Mouse (Mus musculus): Measurements from ENCODE around the gene Pcnx2. TPM values are rescaled to one million over a fixed set of nuclear protein-coding genes. Genes with fewer than 3 reads are reported as not detected.

The Pcnx2 gene
- polyA plus RNA-seq, 1 experiment: not detected

DNA sequence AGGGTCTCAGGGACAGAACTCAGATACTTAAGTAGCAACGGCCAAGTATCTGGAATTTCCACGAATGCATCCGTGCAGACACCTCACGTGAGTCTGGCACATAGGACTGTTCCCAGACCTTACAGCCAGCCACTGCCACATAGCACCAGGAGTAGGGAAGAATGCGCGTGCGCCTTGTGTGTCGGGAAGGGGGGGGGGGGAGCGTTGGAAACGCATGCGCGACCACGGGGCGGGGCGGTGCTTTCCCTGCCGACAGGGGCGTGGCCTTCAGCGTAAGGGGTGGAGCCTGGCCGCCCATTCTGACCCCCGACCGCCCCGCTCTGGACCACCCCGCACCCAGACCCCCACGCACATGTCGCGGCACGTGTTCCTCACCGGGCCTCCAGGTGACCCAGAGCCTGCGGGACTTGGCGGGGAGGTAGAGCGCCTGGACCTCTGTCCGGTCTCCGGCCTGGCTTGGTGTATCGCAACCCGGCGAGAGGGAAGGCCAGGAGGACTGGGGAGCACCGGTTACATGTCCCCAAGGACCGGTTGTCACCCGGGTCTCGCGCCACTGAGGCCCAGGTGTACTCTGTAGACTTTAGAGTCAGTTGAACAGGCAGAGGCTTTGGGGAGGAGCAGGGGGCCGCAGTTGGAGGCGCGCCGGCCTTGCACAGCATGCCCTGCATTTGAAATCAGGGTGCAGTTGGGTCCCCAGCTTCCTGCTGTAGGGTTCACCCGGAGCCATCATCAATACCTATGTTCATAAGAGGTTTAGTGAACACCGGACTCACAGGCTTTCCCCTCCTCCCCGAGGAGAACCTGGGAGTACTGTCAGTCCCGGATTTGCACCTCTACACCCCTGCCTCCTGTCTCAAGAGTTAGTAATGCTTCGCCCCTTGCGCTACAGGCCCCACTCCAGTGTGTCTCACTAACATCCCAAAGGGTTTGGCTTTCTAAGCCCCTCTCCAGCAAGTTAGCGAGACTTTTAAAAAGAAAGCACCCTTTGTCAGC, 163.9 kb downstream of the Pcnx2 start:
- TF ChIP-seq FLI1 (IDR thresholded peaks at IDR 0.05; ENCODE audit: low read length) (no peak), GATA1 (IDR thresholded peaks at IDR 0.05; ENCODE audit: borderline replicate concordance, low read length) (no peak)
- H3K27me3 ChIP-seq (replicated peaks): peaks cover 4% of the 10 kb centered on the region
- no peaks in the 10 kb centered on the region for H3K9me3 ChIP-seq
- peaks cover 31% of the 10 kb centered on the region for H3K36me3 ChIP-seq (replicated peaks; ENCODE audit: low read length)
- peak overlapping the region; percentile 97 for H3K4me3 ChIP-seq (replicated peaks)
- H3K4me1 ChIP-seq: peaks cover 43% of the 10 kb centered on the region

DNA sequence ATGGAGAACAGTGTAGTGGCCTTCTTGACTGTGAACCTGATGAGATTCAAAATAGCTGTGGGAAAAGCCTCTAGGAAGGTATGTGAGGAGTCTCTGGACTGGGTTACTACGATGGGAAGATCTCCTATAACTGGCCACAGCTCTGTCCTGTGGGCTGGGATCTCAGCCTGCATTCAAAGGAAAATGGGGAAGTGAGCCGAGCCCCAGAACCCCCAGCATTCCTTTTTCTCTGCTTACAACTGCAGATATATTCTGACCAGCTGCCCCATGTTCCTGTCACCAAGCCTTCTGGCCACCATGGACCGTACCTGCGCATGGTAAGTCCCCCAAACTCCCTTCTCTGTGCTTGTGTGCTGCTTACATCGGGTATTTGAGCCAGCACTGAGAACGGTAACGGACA, 168.4 kb downstream of the Pcnx2 start, which contains the start of gene Ntpcr:
Gene Ntpcr (plus strand): TSS at position 218 of the 400 bp plus-strand sequence.
- Histone ChIP-seq H3K9me3 (no peaks in the 10 kb centered on the region), H3K27me3 (replicated peaks) (peaks cover 4% of the 10 kb centered on the region), H3K36me3 (replicated peaks; ENCODE audit: low read length) (no peaks in the 10 kb centered on the region), H3K4me3 (replicated peaks) (peak within 1 kb of the TSS; percentile 62), H3K4me1 (peaks cover 51% of the 10 kb centered on the region)
- no peak for TF ChIP-seq FLI1 (IDR thresholded peaks at IDR 0.05; ENCODE audit: low read length)
- TF ChIP-seq GATA1 (IDR thresholded peaks at IDR 0.05; ENCODE audit: borderline replicate concordance, low read length): no peak

DNA sequence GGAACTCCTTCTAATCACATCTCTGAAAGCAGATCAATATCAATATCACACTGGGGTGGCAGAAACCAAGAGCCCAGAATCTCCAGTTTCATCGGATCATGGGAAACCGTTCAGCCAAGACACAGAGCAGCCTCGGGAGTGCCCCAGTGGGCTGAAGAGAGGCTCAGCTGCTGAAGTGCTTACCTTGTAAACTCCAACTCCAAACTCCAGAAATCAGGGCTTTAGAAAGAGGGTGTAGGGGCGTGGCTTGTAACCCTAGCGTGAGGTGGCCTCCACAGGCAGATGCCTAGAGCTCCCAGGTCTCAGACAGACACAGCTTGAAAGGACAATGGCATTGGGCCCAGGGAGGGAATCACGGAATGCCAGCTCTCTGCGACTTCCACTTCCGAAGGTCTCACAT, 170.3 kb downstream of the Pcnx2 start:
- Histone ChIP-seq H3K4me1 (peaks cover 42% of the 10 kb centered on the region), H3K9me3 (no peaks in the 10 kb centered on the region), H3K36me3 (replicated peaks; ENCODE audit: low read length) (no peaks in the 10 kb centered on the region), H3K4me3 (replicated peaks) (no peak overlapping the region), H3K27me3 (replicated peaks) (peaks cover 6% of the 10 kb centered on the region)
- TF ChIP-seq GATA1 (IDR thresholded peaks at IDR 0.05; ENCODE audit: borderline replicate concordance, low read length): no peak
- no peak for TF ChIP-seq FLI1 (IDR thresholded peaks at IDR 0.05; ENCODE audit: low read length)

DNA sequence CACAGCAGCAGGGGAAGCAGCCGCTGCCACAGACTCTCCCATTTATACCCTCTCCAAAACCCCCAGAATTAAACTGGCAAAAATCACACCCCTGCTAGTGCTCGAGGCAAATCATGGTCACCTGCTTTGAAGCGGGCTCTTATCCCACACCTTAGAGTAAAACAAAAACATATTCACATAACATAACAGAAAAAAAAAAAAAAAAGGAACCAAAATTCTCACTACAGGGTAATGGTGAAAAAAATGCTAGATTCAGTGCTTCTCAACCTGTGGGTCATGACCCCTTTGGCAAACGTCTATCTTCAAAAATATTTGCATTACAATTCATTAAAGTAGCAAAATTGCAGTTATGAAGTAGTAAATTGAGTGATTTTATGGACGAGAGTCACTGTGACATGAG, 171.1 kb downstream of the Pcnx2 start:
- no peaks in the 10 kb centered on the region for H3K36me3 ChIP-seq (replicated peaks; ENCODE audit: low read length)
- no peaks in the 10 kb centered on the region for H3K9me3 ChIP-seq
- peaks cover 42% of the 10 kb centered on the region for H3K4me1 ChIP-seq
- peaks cover 6% of the 10 kb centered on the region for H3K27me3 ChIP-seq (replicated peaks)
- no peak overlapping the region for H3K4me3 ChIP-seq (replicated peaks)
- no peak for TF ChIP-seq FLI1 (IDR thresholded peaks at IDR 0.05; ENCODE audit: low read length)
- no peak for TF ChIP-seq GATA1 (IDR thresholded peaks at IDR 0.05; ENCODE audit: borderline replicate concordance, low read length)

GRCm38 (mm10) chr8:125726143-125726542, 172.0 kb downstream of the Pcnx2 start:
- H3K27me3 ChIP-seq (replicated peaks): peaks cover 6% of the 10 kb centered on the region
- no peaks in the 10 kb centered on the region for H3K9me3 ChIP-seq
- no peak for TF ChIP-seq FLI1 (IDR thresholded peaks at IDR 0.05; ENCODE audit: low read length)
- H3K4me3 ChIP-seq (replicated peaks): no peak overlapping the region
- H3K36me3 ChIP-seq (replicated peaks; ENCODE audit: low read length): no peaks in the 10 kb centered on the region
- H3K4me1 ChIP-seq: peaks cover 35% of the 10 kb centered on the region

- peaks cover 5% of the 10 kb centered on the region for H3K27me3 ChIP-seq (replicated peaks)
- H3K4me3 ChIP-seq (replicated peaks): peak overlapping the region; percentile 68
- no peak for TF ChIP-seq GATA1 (IDR thresholded peaks at IDR 0.05; ENCODE audit: borderline replicate concordance, low read length)
- no peak for TF ChIP-seq FLI1 (IDR thresholded peaks at IDR 0.05; ENCODE audit: low read length)
- H3K36me3 ChIP-seq (replicated peaks; ENCODE audit: low read length): no peaks in the 10 kb centered on the region
- no peaks in the 10 kb centered on the region for H3K9me3 ChIP-seq
- peaks cover 31% of the 10 kb centered on the region for H3K4me1 ChIP-seq
Measured at GRCm38 (mm10) chr8:125725037-125725820, 172.9 kb downstream of the Pcnx2 start.

- H3K36me3 ChIP-seq (replicated peaks; ENCODE audit: low read length): no peaks in the 10 kb centered on the region
- H3K4me1 ChIP-seq: peaks cover 28% of the 10 kb centered on the region
- H3K27me3 ChIP-seq (replicated peaks): peaks cover 2% of the 10 kb centered on the region
- no peak overlapping the region for H3K4me3 ChIP-seq (replicated peaks)
- H3K9me3 ChIP-seq: no peaks in the 10 kb centered on the region
- TF ChIP-seq FLI1 (IDR thresholded peaks at IDR 0.05; ENCODE audit: low read length) (no peak), GATA1 (IDR thresholded peaks at IDR 0.05; ENCODE audit: borderline replicate concordance, low read length) (no peak)
Measured at GRCm38 (mm10) chr8:125723437-125723836, 174.7 kb downstream of the Pcnx2 start.

GRCm38 (mm10) chr8:125722675-125723074, 175.4 kb downstream of the Pcnx2 start:
- Histone ChIP-seq H3K9me3 (no peaks in the 10 kb centered on the region), H3K36me3 (replicated peaks; ENCODE audit: low read length) (no peaks in the 10 kb centered on the region), H3K27me3 (replicated peaks) (peaks cover 5% of the 10 kb centered on the region), H3K4me3 (replicated peaks) (no peak overlapping the region), H3K4me1 (peaks cover 28% of the 10 kb centered on the region)
- TF ChIP-seq GATA1 (IDR thresholded peaks at IDR 0.05; ENCODE audit: borderline replicate concordance, low read length) (no peak), FLI1 (IDR thresholded peaks at IDR 0.05; ENCODE audit: low read length) (no peak)

DNA sequence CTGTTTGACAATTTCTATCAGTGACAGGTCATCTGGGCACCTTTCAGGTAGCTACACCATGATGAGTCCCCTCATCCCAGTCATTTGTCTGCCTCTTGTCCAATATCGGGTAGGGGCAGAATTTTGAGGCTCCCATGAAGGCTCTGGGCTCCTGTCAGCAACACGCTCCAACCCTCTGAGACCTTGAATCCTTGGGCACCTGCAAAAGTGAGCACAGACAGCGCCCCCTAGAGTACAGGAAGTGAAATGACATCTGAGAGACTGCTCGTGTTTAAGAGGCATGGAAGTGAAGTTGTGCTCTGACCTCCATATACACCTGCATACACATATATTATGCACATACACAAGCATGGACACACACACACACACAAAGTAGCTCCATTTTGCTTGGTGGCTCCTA, 179.2 kb downstream of the Pcnx2 start:
- Histone ChIP-seq H3K27me3 (replicated peaks) (peaks cover 8% of the 10 kb centered on the region), H3K4me3 (replicated peaks) (no peak overlapping the region), H3K36me3 (replicated peaks; ENCODE audit: low read length) (no peaks in the 10 kb centered on the region), H3K9me3 (no peaks in the 10 kb centered on the region; the same call in 1 of the 2 replicates), H3K4me1 (no peaks in the 10 kb centered on the region; the same call in none of the 2 replicates)
- no peak for TF ChIP-seq GATA1 (IDR thresholded peaks at IDR 0.05; ENCODE audit: borderline replicate concordance, low read length)
- TF ChIP-seq FLI1 (IDR thresholded peaks at IDR 0.05; ENCODE audit: low read length): no peak
